Mouse (Mus musculus) right cerebral cortex, postnatal 4 days (tissue): ENCODE data around the gene Cx3cl1.

Experiments
- DNase-seq: peaks from one replicate; pipeline ENCODE4 v3.0.0-alpha.2; 2022

The Cx3cl1 gene

GRCm38 (mm10) chr8:94774601-94775000, 2.8 kb downstream of the Cx3cl1 start:
- DNase-seq = no peak

GRCm38 (mm10) chr8:94776346-94776745, 4.5 kb downstream of the Cx3cl1 start:
- no peak for DNase-seq

- DNase-seq = no peak
These were observed 6.2 kb downstream of the Cx3cl1 start for GRCm38 (mm10) chr8:94778036-94778435.

- no peak for DNase-seq
These were observed 6.7 kb downstream of the Cx3cl1 start for GRCm38 (mm10) chr8:94778473-94778872.

GRCm38 (mm10) chr8:94778895-94779533, 7.2 kb downstream of the Cx3cl1 start:
- no peak for DNase-seq

GRCm38 (mm10) chr8:94779534-94780294, 7.9 kb downstream of the Cx3cl1 start:
- DNase-seq = no peak

- no peak for DNase-seq
These were observed 8.8 kb downstream of the Cx3cl1 start for GRCm38 (mm10) chr8:94780491-94781154.

GRCm38 (mm10) chr8:94781155-94781837, 9.5 kb downstream of the Cx3cl1 start:
- no peak for DNase-seq

GRCm38 (mm10) chr8:94781838-94782235, 10.0 kb downstream of the Cx3cl1 start:
- no peak for DNase-seq

- no peak for DNase-seq
These were observed 12.1 kb downstream of the Cx3cl1 start for GRCm38 (mm10) chr8:94783890-94784289.

- DNase-seq = no peak
These were observed 13.6 kb downstream of the Cx3cl1 start for GRCm38 (mm10) chr8:94785247-94785985.

GRCm38 (mm10) chr8:94785995-94786595, 14.3 kb downstream of the Cx3cl1 start:
- no peak for DNase-seq

GRCm38 (mm10) chr8:94787524-94788501, 16.0 kb downstream of the Cx3cl1 start:
- DNase-seq = no peak

GRCm38 (mm10) chr8:94789256-94789955, 17.6 kb downstream of the Cx3cl1 start:
- no peak for DNase-seq

- no peak for DNase-seq
These were observed 22.6 kb downstream of the Cx3cl1 start for GRCm38 (mm10) chr8:94794368-94794767.

- DNase-seq = no peak
These were observed 23.0 kb downstream of the Cx3cl1 start for GRCm38 (mm10) chr8:94794782-94795181.

GRCm38 (mm10) chr8:94800278-94800968, 28.6 kb downstream of the Cx3cl1 start:
- no peak for DNase-seq

- no peak for DNase-seq
These were observed 29.7 kb downstream of the Cx3cl1 start for GRCm38 (mm10) chr8:94801293-94802095.

- DNase-seq = no peak
These were observed 30.6 kb downstream of the Cx3cl1 start for GRCm38 (mm10) chr8:94802375-94802774.
